Mouse (Mus musculus) left cerebral cortex, adult 9 months (tissue): ENCODE measurements around the gene Fstl3.
A peak's percentile ranks its signal among the peaks of the same experiment; 100 is the strongest.

Experiments used
- DNase-seq, 2 experiments: peaks; one replicate each; pipeline ENCODE4 v3.0.0; 2022; ENCODE audit warnings: low spot score in 2 of 2

Gene Fstl3

DNA sequence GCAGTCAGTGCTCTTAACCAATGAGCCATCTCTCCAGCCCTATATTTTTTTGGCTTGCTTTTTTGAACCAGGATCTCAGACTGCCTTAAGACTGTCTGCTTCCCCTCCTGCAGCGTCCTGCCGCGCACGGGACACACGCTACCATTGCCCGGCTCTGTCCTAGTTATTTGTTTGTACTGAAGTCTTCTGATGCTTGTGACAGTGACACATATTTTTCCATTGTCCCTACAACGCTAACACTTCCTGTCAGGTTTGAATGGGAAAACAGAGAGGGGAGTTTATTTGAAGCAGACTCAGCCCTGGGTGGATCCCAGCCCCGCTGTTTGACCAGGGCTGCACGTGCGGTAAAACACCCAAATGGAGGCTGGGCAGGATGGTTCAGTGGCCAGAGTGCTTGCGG, 31.7 kb downstream of the Fstl3 start:
- DNase-seq, result no peak

DNA sequence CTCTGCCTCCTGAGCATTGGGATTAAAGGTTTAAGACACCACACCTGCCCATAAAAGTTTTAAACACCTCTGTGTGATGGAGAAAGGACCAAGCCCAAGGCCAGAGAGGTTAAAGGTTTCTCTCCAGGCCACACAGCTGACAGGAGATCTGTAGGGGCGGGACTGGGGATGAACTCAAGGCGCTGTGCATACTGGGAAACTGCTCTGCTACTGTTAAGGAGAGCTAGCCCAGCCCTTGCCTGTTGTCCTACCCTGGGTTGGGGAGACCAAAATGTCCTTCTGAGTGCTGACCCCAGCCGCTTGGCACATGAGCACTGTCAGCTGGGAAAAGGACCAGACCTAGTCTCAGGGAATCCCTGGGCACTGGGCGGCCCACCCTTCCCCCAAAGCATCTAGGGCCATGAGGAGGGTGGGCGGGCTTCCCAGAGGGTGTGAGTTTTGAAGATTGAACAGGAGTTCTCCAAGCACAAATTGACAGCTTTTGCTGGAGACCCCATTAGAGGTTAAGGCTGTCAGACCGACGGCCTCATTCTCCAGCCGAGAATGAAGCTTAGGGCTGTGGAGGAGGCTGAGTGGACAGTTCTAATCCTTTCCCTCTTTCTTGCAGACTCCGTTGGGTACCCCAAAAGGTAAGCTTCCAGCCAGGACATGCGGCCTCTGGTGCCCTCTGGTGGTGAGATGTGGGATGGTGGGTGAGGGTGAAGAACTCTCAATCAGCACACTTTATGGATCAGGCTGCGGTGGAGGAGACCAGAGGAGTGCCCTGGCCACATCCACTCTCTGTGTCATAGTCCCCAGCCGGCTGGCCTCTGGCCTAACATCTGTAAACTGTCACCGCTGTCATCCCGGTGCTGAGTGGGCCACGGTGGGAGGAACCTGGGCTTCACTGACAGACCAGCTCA, 34.9 kb downstream of the Fstl3 start:
- peak in 1 of 2 experiments; percentile 90 for DNase-seq

DNA sequence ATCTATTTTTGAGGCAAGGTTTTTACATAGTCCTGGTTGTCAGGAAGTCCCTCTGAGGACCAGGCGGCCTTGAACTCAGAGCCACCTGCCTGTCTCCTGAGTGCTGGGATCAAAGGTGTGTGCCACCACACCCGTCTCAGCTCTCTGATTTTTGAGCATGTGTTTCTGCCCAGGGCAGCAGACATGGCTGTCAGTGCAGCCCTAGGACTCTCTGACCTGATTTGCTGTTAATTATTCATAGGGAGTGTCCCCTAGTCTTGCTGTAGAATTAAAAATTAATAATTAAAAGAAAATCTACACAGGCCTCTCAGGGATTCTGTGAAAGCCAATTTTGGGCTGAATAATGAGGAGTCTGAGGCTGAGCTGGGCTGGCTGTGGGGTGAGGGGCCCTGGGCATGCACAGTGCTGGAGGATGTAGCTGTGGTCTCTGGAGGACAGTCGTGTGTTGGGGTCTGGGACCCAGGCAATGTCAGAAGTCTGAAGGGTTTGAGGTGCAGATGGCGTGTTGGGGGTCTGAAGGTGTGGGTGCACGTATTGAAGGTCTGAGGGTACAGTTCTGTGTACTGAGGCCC, 37.3 kb downstream of the Fstl3 start:
- DNase-seq, result no peak

DNA sequence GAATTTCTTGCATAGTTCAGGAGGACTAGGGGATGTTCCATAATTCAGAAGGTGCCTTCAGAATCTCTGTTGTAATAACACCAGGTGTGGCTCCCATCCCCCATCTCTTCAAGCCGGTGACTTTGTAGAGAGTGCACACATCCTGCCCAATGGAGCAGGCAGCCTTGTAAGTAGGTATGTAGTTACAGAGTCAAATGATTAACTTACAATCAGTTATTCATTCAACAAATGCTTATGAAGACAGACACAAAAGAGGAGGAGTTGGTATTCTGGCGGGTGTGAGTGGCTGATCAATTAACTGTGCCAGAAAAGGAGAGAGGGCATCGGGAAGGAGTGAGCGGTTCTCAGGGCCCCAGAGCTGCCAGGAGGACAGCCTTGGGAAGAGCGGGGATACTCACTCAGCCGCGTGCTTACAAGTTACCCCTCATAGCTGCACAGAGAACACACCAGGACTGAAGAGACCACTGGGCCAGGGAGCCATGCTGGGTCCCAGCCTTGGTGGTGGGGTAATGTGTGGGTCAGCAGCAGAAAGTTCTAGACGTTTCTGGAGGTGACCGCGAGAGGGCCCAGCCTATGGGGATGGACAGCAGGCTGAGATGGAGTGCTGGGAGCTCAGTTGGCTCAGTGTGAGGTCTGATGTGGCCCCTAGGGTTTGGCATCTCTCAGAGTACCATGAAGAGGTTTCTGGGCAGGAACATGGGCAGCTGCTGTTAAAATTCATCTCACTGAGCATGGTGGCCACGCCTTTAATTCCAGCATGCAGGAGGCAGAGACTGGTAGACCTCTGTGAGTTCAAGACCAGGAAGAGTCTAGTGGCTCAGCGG, 38.8 kb downstream of the Fstl3 start:
- DNase-seq, result no peak

DNA sequence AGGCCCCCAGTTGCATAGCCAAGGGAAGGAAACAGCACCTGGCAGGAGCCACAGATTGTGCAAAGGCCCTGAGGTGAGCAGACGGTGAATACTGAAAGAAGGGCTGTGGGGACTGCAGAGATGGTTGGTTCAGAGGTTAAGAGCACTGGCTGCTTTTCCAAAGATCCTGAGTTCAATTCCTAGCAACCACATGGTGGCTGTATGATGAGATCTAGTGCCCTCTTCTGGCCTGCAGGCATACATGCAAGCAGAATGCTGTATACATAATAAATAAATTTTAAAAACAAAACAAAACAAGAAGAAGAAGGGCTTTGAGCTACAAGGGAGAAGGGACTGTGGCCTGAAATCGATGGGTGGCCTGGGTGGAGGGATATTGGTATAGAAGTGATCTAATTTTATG, 40.0 kb downstream of the Fstl3 start:
- DNase-seq, result no peak

DNA sequence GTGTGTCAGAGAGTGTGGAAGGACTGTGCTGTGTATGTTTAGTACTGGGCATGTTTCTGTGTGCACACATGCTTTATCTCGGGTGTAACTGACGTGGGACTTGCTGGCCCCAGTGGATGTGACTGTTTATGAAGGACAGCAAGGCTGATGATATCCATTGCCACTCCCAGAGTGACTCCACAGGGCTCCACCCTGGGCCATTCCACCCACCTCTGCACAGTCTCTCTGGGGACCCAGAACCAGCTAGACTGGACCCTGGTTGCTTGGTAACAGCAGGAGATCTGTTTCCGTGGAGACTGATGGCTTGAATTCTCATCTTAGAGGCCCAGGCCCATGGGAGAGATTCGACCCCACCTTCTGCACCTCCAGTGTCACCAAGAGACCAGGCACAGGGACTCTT, 41.2 kb downstream of the Fstl3 start:
- DNase-seq, result no peak

DNA sequence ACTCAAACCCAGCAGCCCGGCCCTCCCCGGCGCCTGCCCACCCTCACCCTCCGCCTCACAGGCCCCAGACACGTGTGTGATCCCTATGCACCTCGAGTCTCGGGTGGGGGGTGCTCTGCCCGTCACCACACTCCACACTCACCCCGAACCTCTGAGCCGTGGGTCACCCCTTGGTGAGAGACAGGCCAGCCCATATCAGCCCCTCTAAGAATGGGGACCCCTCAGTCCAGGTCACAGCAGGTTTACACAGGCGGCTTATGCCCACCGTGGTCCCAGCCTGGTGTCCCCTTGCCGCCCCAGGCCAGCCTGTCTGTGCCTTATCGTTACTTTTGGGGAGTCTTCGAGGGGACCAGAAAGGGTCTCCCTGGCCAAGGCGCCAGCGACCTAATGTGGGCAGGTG, 42.5 kb downstream of the Fstl3 start:
- DNase-seq, result no peak

DNA sequence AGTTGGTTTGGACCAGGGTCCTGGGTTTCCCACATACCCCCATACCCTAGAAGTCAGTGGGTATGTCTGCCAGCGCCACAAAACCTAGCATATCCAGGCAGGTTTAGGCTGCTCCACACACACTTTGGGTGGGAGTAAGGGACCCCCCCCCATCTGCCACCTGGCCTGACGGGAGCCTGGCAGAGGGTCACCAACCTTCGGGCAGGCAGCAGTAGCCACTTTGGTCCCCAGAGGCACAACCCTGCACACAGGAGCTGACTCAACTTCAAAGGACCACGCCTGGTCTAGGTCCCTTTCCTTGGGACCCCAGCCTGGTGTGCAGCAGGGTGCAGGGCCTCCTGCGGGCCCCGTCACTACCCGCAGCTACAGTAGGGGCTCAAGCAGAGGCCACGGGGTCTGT, 43.2 kb downstream of the Fstl3 start:
- DNase-seq, result no peak

DNA sequence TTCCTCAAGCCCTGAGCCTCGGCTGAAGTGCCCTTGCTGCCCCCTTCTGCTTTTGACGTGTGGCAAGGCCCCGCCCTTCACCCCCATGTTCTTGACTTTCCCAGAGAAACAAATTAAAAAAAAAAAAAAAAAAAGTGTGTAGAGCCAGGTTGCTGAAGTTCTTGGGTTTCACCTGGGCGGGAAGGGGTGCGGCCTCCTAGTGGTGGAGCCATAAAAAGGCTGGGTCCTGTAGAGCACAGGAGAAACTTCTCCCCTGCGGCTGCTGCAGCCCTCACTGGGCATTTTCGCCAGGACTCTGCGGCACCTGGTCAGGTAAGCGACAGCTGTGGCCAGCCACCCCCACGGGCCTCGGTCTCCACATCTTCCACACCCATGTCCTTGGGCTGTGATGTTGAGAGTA, 43.7 kb downstream of the Fstl3 start, which contains the start of gene Misp:
TSS of gene Misp (plus strand) at position 208 of the 400 bp plus-strand sequence.
- no peak for DNase-seq

DNA sequence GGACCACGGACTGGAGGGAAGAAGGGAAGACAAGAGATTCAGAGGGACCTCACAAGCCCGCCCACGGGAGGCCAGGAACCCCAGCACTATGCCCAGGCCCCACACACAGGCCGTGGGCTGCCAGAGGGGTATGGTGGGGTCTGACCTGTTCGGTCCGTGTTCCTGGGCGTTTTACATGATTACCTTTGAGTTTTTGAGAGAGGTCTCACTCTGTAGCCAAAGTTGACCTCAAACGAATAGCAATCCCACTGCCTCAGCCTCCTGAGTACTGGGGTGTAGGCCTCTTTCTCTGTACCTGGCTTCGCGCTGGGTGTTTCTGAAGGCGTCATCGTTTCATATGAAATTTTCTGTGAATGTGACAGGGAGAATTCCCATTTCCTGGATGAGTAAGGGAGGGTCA, 44.7 kb downstream of the Fstl3 start:
- DNase-seq, result no peak

DNA sequence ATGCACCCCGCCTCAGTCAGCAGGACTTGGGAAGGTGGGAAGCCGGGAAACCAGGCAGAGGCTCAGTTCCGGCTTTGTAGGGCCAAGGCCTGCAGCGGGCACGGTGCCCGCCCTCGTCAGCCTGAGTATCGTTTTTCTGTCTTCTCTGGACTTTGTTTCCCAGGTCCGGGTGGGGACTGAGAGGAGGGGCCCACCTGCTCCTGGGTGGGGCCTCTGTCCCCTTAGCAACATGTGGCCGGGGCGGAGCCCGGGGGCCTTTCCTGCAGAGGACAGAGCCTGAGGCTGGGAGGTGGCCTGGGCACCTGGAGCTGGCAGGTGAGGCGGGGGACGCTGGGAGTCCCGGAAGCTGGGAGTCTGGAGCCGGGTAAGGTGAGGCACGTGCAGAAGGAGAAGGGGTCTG, 45.3 kb downstream of the Fstl3 start:
- no peak for DNase-seq

DNA sequence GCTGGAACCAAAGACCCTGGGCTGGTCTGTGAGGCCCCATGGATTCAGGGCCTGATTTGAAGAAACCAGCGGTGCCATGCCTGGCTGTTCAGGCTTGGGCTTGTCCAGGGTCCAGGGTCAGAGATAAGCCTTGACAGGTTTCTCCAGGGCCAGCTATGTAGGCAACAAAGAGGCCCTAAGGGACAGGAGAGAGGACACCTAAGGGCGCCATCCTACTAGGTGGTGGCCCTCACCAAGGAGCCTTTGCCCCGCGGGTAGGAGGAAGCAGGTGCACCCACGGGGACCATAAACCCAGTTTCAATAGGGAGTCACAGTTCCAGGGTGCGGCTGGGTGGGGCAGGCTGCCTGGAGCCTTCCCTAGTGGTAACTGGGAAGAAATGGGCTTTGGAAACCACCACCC, 45.9 kb downstream of the Fstl3 start:
- DNase-seq, result no peak

DNA sequence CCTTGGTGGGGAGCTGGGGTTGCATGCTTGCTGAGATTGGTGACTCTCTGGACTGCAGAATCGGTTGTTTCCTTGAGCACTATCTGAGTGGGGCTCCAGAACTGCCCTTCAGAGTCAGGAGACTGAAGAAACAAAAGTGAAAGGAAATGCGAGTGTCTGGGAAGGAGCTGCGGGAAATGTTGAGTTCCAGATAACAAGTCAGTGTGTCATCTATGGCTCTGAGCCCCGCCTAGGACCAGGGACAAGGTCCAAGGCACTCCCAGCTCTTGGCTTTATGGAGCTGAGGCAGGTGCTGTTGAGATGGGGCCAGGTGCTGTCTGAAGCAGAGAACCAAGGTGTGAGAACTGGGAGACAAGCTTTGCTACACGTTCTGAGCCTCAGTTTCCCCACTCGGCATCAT, 47.3 kb downstream of the Fstl3 start:
- no peak for DNase-seq

DNA sequence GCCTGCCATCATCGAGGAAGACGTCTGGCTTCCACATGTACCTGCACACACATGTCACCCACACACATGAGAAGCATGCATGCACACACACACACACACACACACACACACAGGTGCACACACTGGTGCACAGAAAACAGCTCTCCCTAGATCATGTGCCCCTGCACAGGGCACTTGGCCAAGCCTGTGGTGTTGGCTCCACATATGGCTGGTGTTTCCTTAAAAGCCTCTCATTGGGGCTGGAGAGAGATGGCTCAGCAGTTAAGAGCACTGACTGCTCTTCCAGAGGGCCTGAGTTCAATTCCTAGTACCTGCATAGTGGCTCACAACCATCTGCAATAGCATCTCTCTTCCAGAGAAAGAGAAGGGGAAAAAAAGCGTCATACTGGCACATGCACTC, 54.5 kb downstream of the Fstl3 start:
- DNase-seq, result no peak
